Mouse (Mus musculus) macrophage (primary cell): ENCODE measurements at regions not wholly inside any gene's neighbourhood (a gene's known extent, or its start where the extent isn't known, plus 50 kb on each side); places are given as distances from the start of the nearest gene placed in this dataset.

ENCODE experiments used
- H3K27ac ChIP-seq: fragments of 350-480 bp; formaldehyde crosslinking; 2 replicates; pipeline ENCODE4 v1.9.0; 2021
- H3K36me3 ChIP-seq: fragments of 350-480 bp; formaldehyde crosslinking; 2 replicates; pipeline ENCODE4 v1.9.0; 2021; ENCODE audit errors: inconsistent target
- H3K4me3 ChIP-seq: fragments of 350-480 bp; formaldehyde crosslinking; 2 replicates; pipeline ENCODE4 v1.9.0; 2021; ENCODE audit errors: inconsistent target
- H3K79me2 ChIP-seq: fragments of 350-480 bp; formaldehyde crosslinking; 2 replicates; pipeline ENCODE4 v1.9.0; 2021; ENCODE audit errors: inconsistent target
- WGBS: methylation state at CpG from one replicate; pipeline ENCODE4 v1.1.7; 2026; ENCODE audit warnings: inconsistent platforms; ENCODE audit not compliant: missing documents; 5-methylcytosine and 5-hydroxymethylcytosine counted together

GRCm38 (mm10) chr3:149625497-149625896 lies 635.1 kb upstream of the Adgrl2 start:
- no peak overlapping the region for H3K27ac ChIP-seq
- H3K4me3 ChIP-seq: no peak overlapping the region
- H3K79me2 ChIP-seq: no peaks in the 10 kb centered on the region
- 100% methylated on average over 1 of the region's 1 CpGs for WGBS
- H3K36me3 ChIP-seq: no peaks in the 10 kb centered on the region

- WGBS: 86% methylated on average over 3 of the region's 3 CpGs
- Histone ChIP-seq H3K79me2 (no peaks in the 10 kb centered on the region), H3K36me3 (no peaks in the 10 kb centered on the region), H3K27ac (no peak overlapping the region), H3K4me3 (no peak overlapping the region)
Observed at GRCm38 (mm10) chr3:149625066-149625465, 634.7 kb upstream of the Adgrl2 start.

- H3K27ac ChIP-seq: peak overlapping the region; percentile 2; the same call in 1 of the 2 replicates
- H3K79me2 ChIP-seq: no peaks in the 10 kb centered on the region
- H3K36me3 ChIP-seq: no peaks in the 10 kb centered on the region
- 3% methylated on average over 4 of the region's 4 CpGs for WGBS
- no peak overlapping the region for H3K4me3 ChIP-seq
Observed at GRCm38 (mm10) chr3:149623851-149624532, 633.6 kb upstream of the Adgrl2 start.

- Histone ChIP-seq H3K27ac (no peak overlapping the region), H3K4me3 (no peak overlapping the region), H3K36me3 (no peaks in the 10 kb centered on the region), H3K79me2 (no peaks in the 10 kb centered on the region)
- 90% methylated on average over 5 of the region's 5 CpGs for WGBS
Observed at GRCm38 (mm10) chr3:149603865-149604264, 613.5 kb upstream of the Adgrl2 start.

- H3K79me2 ChIP-seq: no peaks in the 10 kb centered on the region
- WGBS: 93% methylated on average over 5 of the region's 5 CpGs
- H3K36me3 ChIP-seq: no peaks in the 10 kb centered on the region
- H3K27ac ChIP-seq: no peak overlapping the region
- H3K4me3 ChIP-seq: no peak overlapping the region
Observed at GRCm38 (mm10) chr3:149601276-149601675, 610.9 kb upstream of the Adgrl2 start.

GRCm38 (mm10) chr3:149594470-149594869 lies 604.1 kb upstream of the Adgrl2 start:
- H3K36me3 ChIP-seq: no peaks in the 10 kb centered on the region
- no peaks in the 10 kb centered on the region for H3K79me2 ChIP-seq
- H3K4me3 ChIP-seq: no peak overlapping the region
- WGBS: 44% methylated on average over 4 of the region's 4 CpGs
- no peak overlapping the region for H3K27ac ChIP-seq

GRCm38 (mm10) chr3:149585769-149586168 lies 595.4 kb upstream of the Adgrl2 start:
- no peaks in the 10 kb centered on the region for H3K79me2 ChIP-seq
- no peak overlapping the region for H3K4me3 ChIP-seq
- no peak overlapping the region for H3K27ac ChIP-seq
- no peaks in the 10 kb centered on the region for H3K36me3 ChIP-seq
- WGBS: 92% methylated on average over 2 of the region's 2 CpGs

GRCm38 (mm10) chr3:149581141-149581540 lies 590.8 kb upstream of the Adgrl2 start:
- Histone ChIP-seq H3K79me2 (no peaks in the 10 kb centered on the region), H3K27ac (no peak overlapping the region), H3K4me3 (no peak overlapping the region), H3K36me3 (no peaks in the 10 kb centered on the region)
- WGBS: 95% methylated on average over 3 of the region's 3 CpGs

GRCm38 (mm10) chr3:149575678-149576077 lies 585.3 kb upstream of the Adgrl2 start:
- 92% methylated on average over 3 of the region's 3 CpGs for WGBS
- H3K4me3 ChIP-seq: no peak overlapping the region

GRCm38 (mm10) chr3:149566853-149567252 lies 576.5 kb upstream of the Adgrl2 start:
- Histone ChIP-seq H3K79me2 (no peaks in the 10 kb centered on the region), H3K4me3 (no peak overlapping the region), H3K36me3 (no peaks in the 10 kb centered on the region), H3K27ac (no peak overlapping the region)
- WGBS: 43% methylated on average over 6 of the region's 6 CpGs

More at GRCm38 (mm10) chr3:149575678-149576077, 585.3 kb upstream of the Adgrl2 start:
- H3K79me2 ChIP-seq: no peaks in the 10 kb centered on the region
- H3K27ac ChIP-seq: no peak overlapping the region
- no peaks in the 10 kb centered on the region for H3K36me3 ChIP-seq

- Histone ChIP-seq H3K79me2 (no peaks in the 10 kb centered on the region), H3K36me3 (no peaks in the 10 kb centered on the region), H3K27ac (no peak overlapping the region), H3K4me3 (no peak overlapping the region)
- WGBS: 93% methylated on average over 9 of the region's 9 CpGs
Observed at GRCm38 (mm10) chr3:149550231-149550951, 560.0 kb upstream of the Adgrl2 start.

- no peaks in the 10 kb centered on the region for H3K79me2 ChIP-seq
Observed at GRCm38 (mm10) chr3:149547045-149547444, 556.7 kb upstream of the Adgrl2 start.

GRCm38 (mm10) chr3:149546256-149546655 lies 555.9 kb upstream of the Adgrl2 start:
- Histone ChIP-seq H3K36me3 (no peaks in the 10 kb centered on the region), H3K27ac (no peak overlapping the region), H3K79me2 (no peaks in the 10 kb centered on the region), H3K4me3 (no peak overlapping the region)
- WGBS: 87% methylated on average over 10 of the region's 10 CpGs

More at GRCm38 (mm10) chr3:149547045-149547444, 556.7 kb upstream of the Adgrl2 start:
- Histone ChIP-seq H3K27ac (no peak overlapping the region), H3K36me3 (no peaks in the 10 kb centered on the region), H3K4me3 (no peak overlapping the region)
- WGBS: 58% methylated on average over 6 of the region's 6 CpGs

- Histone ChIP-seq H3K36me3 (no peaks in the 10 kb centered on the region), H3K27ac (no peak overlapping the region), H3K79me2 (no peaks in the 10 kb centered on the region), H3K4me3 (no peak overlapping the region)
- 95% methylated on average over 4 of the region's 4 CpGs for WGBS
Observed at GRCm38 (mm10) chr3:149534183-149534582, 543.8 kb upstream of the Adgrl2 start.

- Histone ChIP-seq H3K27ac (no peak overlapping the region), H3K79me2 (no peaks in the 10 kb centered on the region), H3K4me3 (no peak overlapping the region), H3K36me3 (no peaks in the 10 kb centered on the region)
- WGBS: 95% methylated on average over 13 of the region's 13 CpGs
Observed at GRCm38 (mm10) chr3:149530026-149530607, 539.8 kb upstream of the Adgrl2 start.
